8 mouse cellular contexts compared by ENCODE assay signal in genomic region chr13:108215231-108215780, GRCm38 (mm10). TPM values are rescaled to one million over a fixed set of nuclear protein-coding genes. Genes with fewer than 3 reads are reported as not detected.
DNase-seq lines count a peak whose midpoint lies in the region; ATAC-seq and TF ChIP-seq lines count a peak whose summit lies in the region.

No protein-coding gene starts in this region.

- peak overlapping the region; percentile 69 for H3K4me3 ChIP-seq in lung, embryonic 14.5 days (ENCODE audit: low read depth, low read length)
- H3K4me3 ChIP-seq in embryonic facial prominence, embryonic 10.5 days, result peak overlapping the region; percentile 82
- H3K4me3 ChIP-seq in intestine, embryonic 16.5 days (ENCODE audit: low read length), result peak overlapping the region; percentile 84

- H3K27me3 ChIP-seq in lung, embryonic 14.5 days (ENCODE audit: insufficient read depth, low read length), result peaks cover 35% of the 10 kb centered on the region
- H3K27me3 ChIP-seq in embryonic facial prominence, embryonic 10.5 days (replicated peaks; ENCODE audit: low read depth, poor library complexity, severe bottlenecking), result peaks cover 90% of the 10 kb centered on the region
- H3K27me3 ChIP-seq in intestine, embryonic 16.5 days (replicated peaks; ENCODE audit: control insufficient read depth, insufficient read depth, low read length), result 0 out of 2 replicates have a peak, but pooled peaks cover 3% of the 10 kb centered on the region

- H3K36me3 ChIP-seq in lung, embryonic 14.5 days (ENCODE audit: insufficient read depth), result no peaks in the 10 kb centered on the region
- H3K36me3 ChIP-seq in embryonic facial prominence, embryonic 10.5 days (replicated peaks), result no peaks in the 10 kb centered on the region
- H3K36me3 ChIP-seq in intestine, embryonic 16.5 days (ENCODE audit: control insufficient read depth, insufficient read depth, low read length), result no peaks in the 10 kb centered on the region

- peak overlapping the region; percentile 65 for H3K9ac ChIP-seq in lung, embryonic 14.5 days
- peak overlapping the region; percentile 84 for H3K9ac ChIP-seq in intestine, embryonic 16.5 days (ENCODE audit: low read depth, low read length)

- DNase-seq in lung, embryonic 14.5 days, result peak; percentile 53
- DNase-seq in lung, postnatal 4 days, result no peak
- DNase-seq in embryonic facial prominence, embryonic 10.5 days (ENCODE audit: low spot score), result no peak
- DNase-seq in adrenal gland, adult 2 months, result no peak
- no peak for DNase-seq in urinary bladder, adult 2 months (ENCODE audit: low spot score)
- DNase-seq in left cerebral cortex, postnatal 10 days (ENCODE audit: extremely low spot score in 1 of 2, low spot score in 2 of 2), result no peak

- ATAC-seq in lung, embryonic 14.5 days (ENCODE audit: insufficient read depth), result no peak
- ATAC-seq in intestine, embryonic 16.5 days, result no peak
- peak; percentile 31; the same call in 1 of the 2 replicates for ATAC-seq in megakaryocyte-erythroid progenitor cell, adult 5-6 weeks (replicated peaks; ENCODE audit: low FRiP score, low TSS enrichment, poor library complexity, severe bottlenecking)

- no peaks in the 10 kb centered on the region for H3K4me1 ChIP-seq in lung, embryonic 14.5 days (ENCODE audit: insufficient read depth)
- H3K4me1 ChIP-seq in embryonic facial prominence, embryonic 10.5 days, result peaks cover 18% of the 10 kb centered on the region
- H3K4me1 ChIP-seq in intestine, embryonic 16.5 days (ENCODE audit: control insufficient read depth, insufficient read depth, low read length), result 0 out of 2 replicates have a peak, but pooled peaks cover 4% of the 10 kb centered on the region

- 1% methylated on average over 12 of the region's 12 CpGs for WGBS in lung, embryonic 14.5 days
- 4% methylated on average over 12 of the region's 12 CpGs for WGBS in embryonic facial prominence, embryonic 10.5 days
- WGBS in intestine, embryonic 16.5 days, result 4% methylated on average over 12 of the region's 12 CpGs

- intact Hi-C loops in left cerebral cortex, postnatal 10 days (cut with DNase I), result no loop called here

- H3K9me3 ChIP-seq in lung, embryonic 14.5 days (ENCODE audit: low read depth, low read length), result no peaks in the 10 kb centered on the region
- H3K9me3 ChIP-seq in embryonic facial prominence, embryonic 10.5 days, result no peaks in the 10 kb centered on the region
- H3K9me3 ChIP-seq in intestine, embryonic 16.5 days (ENCODE audit: control insufficient read depth, low read length), result no peaks in the 10 kb centered on the region

- no peak overlapping the region for H3K27ac ChIP-seq in lung, embryonic 14.5 days (ENCODE audit: low read depth)
- no peak overlapping the region for H3K27ac ChIP-seq in embryonic facial prominence, embryonic 10.5 days (replicated peaks)
- no peak overlapping the region for H3K27ac ChIP-seq in intestine, embryonic 16.5 days (ENCODE audit: low read length)

- H3K4me2 ChIP-seq in lung, embryonic 14.5 days, result peak overlapping the region; percentile 99
- H3K4me2 ChIP-seq in intestine, embryonic 16.5 days (ENCODE audit: low read depth, low read length), result peak overlapping the region; percentile 96

- no peak for TF ChIP-seq CTCF in lung, embryonic 14.5 days (IDR thresholded peaks at IDR 0.05; ENCODE audit: low read depth)

RNA-seq across cellular contexts. Expression of gene Elovl7, which starts 1.1 kb away (rescaled TPM):
- 9.7 and 9.9 TPM in 2 replicates for polyA plus RNA-seq in lung, embryonic 14.5 days (2014; fragmentation: Nextera tagmentation; extraction: Ambion mirVana)
- polyA plus RNA-seq in embryonic facial prominence, embryonic 10.5 days (2016; fragmentation: Nextera tagmentation; extraction: Ambion mirVana), result 1.4 and 1.9 TPM in 2 replicates
- 17.9 and 22.0 TPM in 2 replicates for polyA plus RNA-seq in intestine, embryonic 16.5 days (2015; fragmentation: Nextera tagmentation; extraction: Ambion mirVana)
- 0.46 and 0.54 TPM in 2 replicates for total RNA-seq in megakaryocyte-erythroid progenitor cell, adult 5-6 weeks (2014; fragmentation: Nextera tagmentation)
- total RNA-seq in megakaryocyte-erythroid progenitor cell, adult 5-6 weeks (2017), result 0.08 and 1.6 TPM in 2 replicates
- total RNA-seq in adrenal gland, adult 2 months (2021), result 1 to 10 TPM; 2.7 to 3.4 TPM
- polyA plus RNA-seq in adrenal gland, adult 2 months (2012; rRNA removed), result 0.16 and 0.31 TPM in 2 replicates
- polyA plus RNA-seq in urinary bladder, adult 2 months (2012; rRNA removed), result 1.6 and 1.8 TPM in 2 replicates
- 1 to 10 TPM; 4.6 to 5.9 TPM for total RNA-seq in left cerebral cortex, postnatal 10 days (2021)

RNA-seq across cellular contexts. Expression of gene Ercc8, which starts 56.8 kb away (rescaled TPM):
- 21.3 and 23.7 TPM in 2 replicates for polyA plus RNA-seq in lung, embryonic 14.5 days (2014; fragmentation: Nextera tagmentation; extraction: Ambion mirVana)
- 24.2 and 24.9 TPM in 2 replicates for polyA plus RNA-seq in embryonic facial prominence, embryonic 10.5 days (2016; fragmentation: Nextera tagmentation; extraction: Ambion mirVana)
- polyA plus RNA-seq in intestine, embryonic 16.5 days (2015; fragmentation: Nextera tagmentation; extraction: Ambion mirVana), result 13.7 and 13.9 TPM in 2 replicates
- total RNA-seq in megakaryocyte-erythroid progenitor cell, adult 5-6 weeks (2014; fragmentation: Nextera tagmentation), result 17.0 and 22.5 TPM in 2 replicates
- total RNA-seq in megakaryocyte-erythroid progenitor cell, adult 5-6 weeks (2017), result 13.1 and 25.6 TPM in 2 replicates
- total RNA-seq in adrenal gland, adult 2 months (2021), result 1 to 10 TPM; 8.4 to 9.2 TPM
- polyA plus RNA-seq in adrenal gland, adult 2 months (2012; rRNA removed), result 2.4 and 3.4 TPM in 2 replicates
- 6.2 and 6.4 TPM in 2 replicates for polyA plus RNA-seq in urinary bladder, adult 2 months (2012; rRNA removed)
- 10 to 100 TPM; 27.3 to 29.9 TPM for total RNA-seq in left cerebral cortex, postnatal 10 days (2021)

RNA-seq across cellular contexts. Expression of gene Ndufaf2, which starts 56.9 kb away (rescaled TPM):
- polyA plus RNA-seq in lung, embryonic 14.5 days (2014; fragmentation: Nextera tagmentation; extraction: Ambion mirVana), result 79.7 and 80.3 TPM in 2 replicates
- 104 and 106 TPM in 2 replicates for polyA plus RNA-seq in embryonic facial prominence, embryonic 10.5 days (2016; fragmentation: Nextera tagmentation; extraction: Ambion mirVana)
- polyA plus RNA-seq in intestine, embryonic 16.5 days (2015; fragmentation: Nextera tagmentation; extraction: Ambion mirVana), result 51.4 and 55.7 TPM in 2 replicates
- total RNA-seq in megakaryocyte-erythroid progenitor cell, adult 5-6 weeks (2014; fragmentation: Nextera tagmentation), result 59.8 and 92.5 TPM in 2 replicates
- 107 and 111 TPM in 2 replicates for total RNA-seq in megakaryocyte-erythroid progenitor cell, adult 5-6 weeks (2017)
- 10 to 100 TPM; 31.2 to 35.6 TPM for total RNA-seq in adrenal gland, adult 2 months (2021)
- 2.4 and 3.7 TPM in 2 replicates for polyA plus RNA-seq in adrenal gland, adult 2 months (2012; rRNA removed)
- polyA plus RNA-seq in urinary bladder, adult 2 months (2012; rRNA removed), result 27.1 and 29.1 TPM in 2 replicates
- 10 to 100 TPM; 23.5 to 24.7 TPM for total RNA-seq in left cerebral cortex, postnatal 10 days (2021)
